Mouse (Mus musculus) layer of hippocampus, adult 9-10 months (tissue): ENCODE data around the gene Hyal1.

Source experiments
- DNase-seq: peaks from one replicate; pipeline ENCODE4 v3.0.0; 2022; ENCODE audit warnings: low spot score

Hyal1 gene

GRCm38 (mm10) chr9:107576357-107577107 is at the start of gene Hyal1:
TSS of gene Hyal1 (plus strand) at chr9:107576927.
- DNase-seq, result no peak

DNA sequence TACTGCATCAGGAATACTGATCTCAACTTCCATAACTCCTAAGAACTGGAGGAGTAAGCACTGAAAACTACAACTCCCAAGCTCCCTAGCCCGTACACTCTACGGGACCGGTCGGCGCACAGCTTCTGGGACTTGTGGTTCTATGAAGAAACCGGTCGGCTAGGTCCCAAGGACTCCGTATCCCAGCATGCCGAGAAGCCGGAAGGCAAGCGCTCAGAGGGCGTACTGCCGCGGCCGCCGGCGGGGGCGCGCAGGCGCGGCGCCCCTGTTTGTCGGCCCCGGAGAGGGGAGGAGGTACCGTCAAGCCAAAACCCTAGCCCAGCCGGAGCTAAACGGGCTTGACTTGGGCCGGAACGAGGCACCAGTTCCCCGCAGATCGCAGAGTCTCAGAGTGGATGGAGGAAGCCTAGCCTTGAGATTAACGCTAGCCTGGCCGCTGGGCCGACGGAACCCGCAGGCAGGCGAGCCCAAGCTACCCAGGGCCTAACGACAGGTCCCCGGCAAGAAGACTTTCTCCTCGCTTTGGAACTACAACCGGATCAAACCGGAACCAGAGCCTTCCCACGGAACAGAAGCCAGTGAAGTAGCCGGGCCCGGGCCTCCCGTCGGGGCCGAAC is 42.8 kb upstream of the Hyal1 start, which contains the start of gene Tmem115:
Gene Tmem115 (plus strand): TSS at position 155 of the 617 bp plus-strand sequence.
- DNase-seq, result peak; percentile 90

DNA sequence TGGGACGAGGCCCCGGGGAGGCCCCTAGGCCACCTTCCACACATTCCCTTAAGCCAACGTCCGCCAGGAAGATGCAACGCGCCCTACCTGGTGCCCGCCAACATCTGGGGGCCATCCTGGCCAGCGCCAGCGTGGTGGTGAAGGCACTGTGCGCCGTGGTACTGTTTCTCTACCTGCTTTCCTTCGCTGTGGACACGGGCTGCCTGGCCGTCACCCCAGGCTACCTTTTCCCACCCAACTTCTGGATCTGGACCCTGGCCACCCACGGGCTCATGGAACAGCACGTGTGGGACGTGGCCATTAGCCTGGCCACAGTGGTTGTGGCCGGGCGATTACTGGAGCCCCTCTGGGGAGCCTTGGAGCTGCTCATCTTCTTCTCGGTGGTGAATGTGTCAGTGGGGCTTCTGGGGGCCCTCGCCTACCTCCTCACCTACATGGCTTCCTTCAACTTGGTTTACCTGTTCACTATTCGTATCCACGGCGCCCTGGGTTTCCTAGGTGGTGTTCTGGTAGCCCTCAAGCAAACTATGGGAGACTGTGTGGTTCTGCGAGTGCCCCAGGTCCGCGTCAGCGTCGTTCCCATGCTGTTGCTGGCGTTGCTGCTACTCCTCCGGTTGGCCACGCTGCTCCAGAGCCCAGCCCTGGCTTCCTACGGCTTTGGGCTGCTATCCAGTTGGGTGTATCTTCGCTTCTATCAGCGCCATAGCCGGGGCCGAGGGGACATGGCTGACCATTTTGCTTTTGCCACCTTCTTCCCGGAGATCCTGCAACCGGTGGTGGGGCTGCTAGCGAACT is 42.1 kb upstream of the Hyal1 start:
- DNase-seq, result no peak

DNA sequence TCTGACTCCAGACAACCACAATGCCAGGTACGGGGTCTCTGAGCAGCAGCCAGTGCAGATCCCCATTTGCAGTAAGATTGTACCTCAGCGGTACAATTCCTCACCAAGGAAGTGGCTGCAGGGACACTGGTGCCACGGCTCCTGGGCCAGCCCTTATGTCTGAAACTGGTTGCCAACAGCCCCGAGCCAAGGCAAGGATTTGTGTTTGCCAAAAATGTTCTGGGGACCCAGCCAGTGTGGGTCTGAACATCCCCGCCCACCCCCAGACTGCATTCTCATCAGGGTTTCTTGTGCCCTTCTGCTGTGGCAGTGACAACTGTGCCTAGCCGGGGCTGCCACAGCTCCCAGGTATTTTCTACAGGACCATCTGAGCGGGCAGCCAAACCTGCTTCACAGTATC is 38.5 kb upstream of the Hyal1 start:
- DNase-seq, result no peak

GRCm38 (mm10) chr9:107538711-107539110 is 38.0 kb upstream of the Hyal1 start:
- no peak for DNase-seq

- DNase-seq, result no peak
Observed at GRCm38 (mm10) chr9:107539940-107540339, 36.8 kb upstream of the Hyal1 start.

GRCm38 (mm10) chr9:107540420-107540819 is 36.3 kb upstream of the Hyal1 start:
- DNase-seq, result no peak

DNA sequence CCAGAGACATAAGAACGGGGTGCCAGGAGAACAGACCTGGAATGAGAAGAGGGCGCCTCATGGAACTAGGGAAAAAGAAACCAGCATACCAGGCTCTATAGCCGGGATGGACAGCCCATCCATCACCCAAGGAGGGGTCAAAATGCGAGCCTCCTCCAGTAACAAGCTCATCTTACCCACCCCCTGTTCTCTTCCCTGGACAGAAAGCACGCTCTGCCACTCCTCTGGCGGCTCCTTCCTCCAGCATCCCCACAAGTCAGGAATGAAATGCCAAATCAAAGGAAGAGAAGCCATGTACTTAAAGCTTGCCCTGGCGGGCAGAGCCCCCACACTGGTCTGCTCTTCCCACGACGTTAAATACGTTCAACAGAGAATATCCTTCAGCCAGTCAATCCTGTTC is 35.7 kb upstream of the Hyal1 start:
- DNase-seq, result no peak

DNA sequence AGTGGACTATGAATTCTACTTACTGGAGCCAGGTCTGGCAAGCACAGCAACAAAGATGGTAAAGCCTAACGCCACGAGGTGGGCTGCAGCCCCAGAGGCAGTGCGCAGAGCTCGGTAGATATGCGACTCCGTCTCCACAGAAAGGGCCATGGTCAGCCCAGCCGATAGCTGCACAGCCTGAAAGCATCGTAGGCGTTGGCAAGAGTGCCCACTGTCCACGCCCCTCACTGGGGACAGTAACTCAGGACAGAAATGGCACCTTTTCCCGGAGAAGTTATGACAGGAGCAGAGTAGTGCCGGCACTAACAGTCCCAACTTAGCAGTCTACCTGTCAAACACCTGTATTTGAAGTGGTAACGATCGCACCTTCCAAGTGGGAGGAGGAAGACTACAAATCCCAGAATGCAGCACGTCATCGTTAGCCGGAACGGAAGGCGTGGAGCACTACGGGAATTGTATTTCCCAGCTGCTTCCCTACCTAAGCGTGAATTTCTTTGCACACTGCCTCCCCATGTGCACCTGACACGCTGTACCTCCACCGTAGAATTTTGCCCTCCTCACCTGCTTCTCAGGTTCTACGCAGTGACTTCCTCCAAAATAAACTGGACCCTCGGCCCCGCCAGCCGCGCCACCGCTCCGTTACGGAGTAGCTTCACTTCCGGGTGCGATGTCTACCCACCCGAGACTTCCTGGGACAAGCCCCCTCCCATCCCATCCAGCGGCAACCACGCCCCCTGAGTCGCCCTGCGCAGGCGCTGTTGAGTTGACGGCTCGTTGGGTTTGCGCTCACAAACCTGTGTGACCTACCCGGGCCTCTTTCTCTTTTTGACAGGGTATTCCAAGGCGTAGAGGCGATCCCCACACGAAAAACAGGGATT is 35.0 kb upstream of the Hyal1 start, which contains the start of the genes Cyb561d2 and Nprl2:
Gene Cyb561d2 (minus strand): TSS at position 720 of the 878 bp plus-strand sequence.
Gene Nprl2 (plus strand): TSS at position 753 of the 878 bp plus-strand sequence.
- peak; percentile 83 for DNase-seq

DNA sequence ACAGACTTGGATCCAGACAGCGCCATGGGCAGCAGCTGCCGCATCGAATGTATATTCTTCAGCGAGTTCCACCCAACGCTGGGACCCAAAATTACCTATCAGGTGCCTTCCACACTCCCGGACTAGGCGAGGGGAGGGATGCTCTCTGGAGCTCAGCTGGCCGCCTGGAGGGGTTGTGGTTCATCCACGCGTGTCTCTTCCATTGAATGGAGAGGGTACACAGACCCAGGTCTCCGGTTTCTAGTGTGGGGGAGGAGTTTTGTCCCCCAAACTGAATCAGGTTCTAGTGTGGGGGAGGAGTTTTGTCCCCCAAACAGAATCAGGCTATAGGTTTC is 34.4 kb upstream of the Hyal1 start:
- DNase-seq, result no peak

DNA sequence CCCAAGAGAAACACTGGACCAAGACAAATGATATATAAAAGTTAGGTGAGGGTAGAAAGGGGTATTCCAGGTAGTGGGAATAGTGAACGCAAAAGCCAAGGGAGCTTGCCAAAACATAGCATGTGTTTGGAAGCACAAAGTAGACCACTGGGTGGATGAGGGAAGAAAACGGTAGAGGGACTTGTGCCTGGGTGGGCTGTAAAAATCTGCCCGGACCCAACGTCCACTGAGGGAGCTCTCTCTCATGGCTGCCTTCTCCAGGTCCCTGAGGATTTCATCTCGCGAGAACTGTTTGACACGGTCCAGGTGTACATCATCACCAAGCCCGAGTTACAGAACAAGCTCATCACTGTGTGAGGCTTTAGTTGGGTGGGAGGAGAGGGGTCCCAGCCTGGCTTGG is 34.0 kb upstream of the Hyal1 start:
- DNase-seq, result no peak

DNA sequence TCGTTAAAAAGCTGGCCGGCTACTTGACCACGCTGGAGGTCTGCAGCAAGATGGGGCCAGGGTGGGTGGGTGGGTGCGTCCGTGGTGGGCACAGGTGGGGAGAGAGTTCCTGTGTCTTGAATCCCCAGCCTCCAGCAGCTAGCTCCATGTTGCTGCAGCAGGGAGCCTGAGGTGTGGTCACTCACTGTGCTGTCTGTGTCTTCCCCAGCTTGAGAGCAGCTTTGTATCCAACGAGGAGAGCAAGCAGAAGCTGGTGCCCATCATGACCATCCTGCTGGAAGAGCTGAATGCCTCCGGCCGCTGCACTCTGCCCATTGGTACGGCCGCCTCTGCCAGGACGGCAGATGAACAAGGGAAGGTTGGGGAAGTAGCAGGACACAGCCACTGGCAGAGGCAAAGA is 33.4 kb upstream of the Hyal1 start:
- no peak for DNase-seq

DNA sequence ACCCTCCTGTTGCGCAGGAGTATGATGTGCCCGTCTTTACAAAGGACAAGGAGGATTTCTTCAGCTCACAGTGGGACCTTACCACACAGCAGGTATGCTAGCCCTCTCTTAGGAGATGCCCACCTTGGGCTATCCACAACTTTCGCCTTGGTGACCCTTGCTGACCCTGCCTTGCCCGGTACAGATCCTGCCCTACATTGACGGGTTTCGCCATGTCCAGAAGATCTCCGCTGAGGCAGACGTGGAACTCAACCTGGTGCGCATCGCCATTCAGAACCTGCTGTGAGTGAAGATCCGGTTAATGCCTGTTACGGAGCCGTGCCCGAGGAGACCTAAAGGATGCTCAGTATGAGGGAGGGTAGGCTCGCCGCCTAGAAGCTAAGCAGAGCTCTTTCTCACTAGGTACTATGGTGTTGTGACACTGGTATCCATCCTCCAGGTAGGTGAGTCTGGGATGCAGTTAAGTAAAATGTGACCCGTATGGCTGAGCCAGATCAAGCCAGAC is 32.5 kb upstream of the Hyal1 start:
- DNase-seq, result no peak

GRCm38 (mm10) chr9:107544729-107545128 is 32.0 kb upstream of the Hyal1 start:
- no peak for DNase-seq

DNA sequence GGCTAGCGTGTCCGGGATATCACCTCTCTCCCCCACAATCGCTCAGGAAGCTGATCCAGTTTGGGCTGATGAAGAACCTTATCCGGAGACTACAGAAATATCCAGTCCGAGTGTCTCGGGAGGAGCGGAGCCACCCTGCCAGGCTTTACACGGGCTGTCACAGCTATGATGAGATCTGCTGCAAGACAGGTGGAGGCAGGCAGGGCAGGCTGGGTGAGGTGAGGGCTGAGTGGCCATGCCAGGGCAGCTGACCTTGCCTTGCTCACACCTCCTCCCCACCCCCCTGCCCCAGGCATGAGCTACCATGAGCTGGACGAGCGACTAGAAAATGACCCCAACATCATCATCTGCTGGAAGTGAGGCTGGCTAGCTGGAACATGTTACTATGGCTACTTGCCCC is 31.5 kb upstream of the Hyal1 start:
- no peak for DNase-seq

- peak; percentile 78 for DNase-seq
Observed at GRCm38 (mm10) chr9:107545602-107546001, 31.1 kb upstream of the Hyal1 start.

GRCm38 (mm10) chr9:107547026-107547425 is 29.7 kb upstream of the Hyal1 start, which contains the start of gene Zmynd10:
TSS of gene Zmynd10 (plus strand) at chr9:107547298.
- DNase-seq, result no peak

DNA sequence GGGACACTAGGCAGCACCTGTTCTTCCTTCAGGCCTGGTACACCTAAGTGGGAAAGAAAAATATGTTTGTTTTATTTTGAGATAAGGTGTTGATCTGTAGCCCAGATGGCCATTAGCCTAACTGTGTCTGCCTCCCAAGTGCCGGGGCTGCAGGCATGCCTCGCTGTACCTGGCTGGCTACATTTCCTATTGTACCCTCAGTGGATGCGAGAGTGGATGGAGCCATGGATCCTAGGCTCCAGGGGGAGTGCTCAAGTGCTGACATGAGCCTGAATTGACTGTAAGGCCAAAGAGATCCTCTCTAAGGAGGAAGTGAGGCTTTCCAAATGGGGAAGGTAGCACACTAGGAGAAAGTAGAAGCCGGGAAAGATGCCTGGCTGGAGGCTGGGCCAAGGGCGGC is 28.8 kb upstream of the Hyal1 start:
- DNase-seq, result no peak

- DNase-seq, result no peak
Observed at GRCm38 (mm10) chr9:107548820-107549219, 27.9 kb upstream of the Hyal1 start.

- DNase-seq, result no peak
Observed at GRCm38 (mm10) chr9:107549297-107550074, 27.2 kb upstream of the Hyal1 start.
